Mouse (Mus musculus) forebrain, embryonic 14.5 days (tissue): ENCODE measurements at regions not wholly inside any gene's neighbourhood (a gene's known extent, or its start where the extent isn't known, plus 50 kb on each side); places are given as distances from the start of the nearest gene placed in this dataset.

Experiments
- ATAC-seq: fragments of 200-750 bp; cut with Nextera tagmentation; 2 replicates; pipeline ENCODE4 v1.8.0; 2017; ENCODE audit warnings: mild to moderate bottlenecking, moderate library complexity
- DNase-seq: peaks from one replicate; pipeline ENCODE4 v3.0.0-alpha.2; 2015; ENCODE audit warnings: low spot score
- H3K27ac ChIP-seq: fragments of 300-500 bp; sonication (generic); 2 replicates; pipeline ENCODE4 v1.5.1; 2014; ENCODE audit warnings: low read depth, mild to moderate bottlenecking, control low read depth, low read length, moderate library complexity
- H3K27me3 ChIP-seq: fragments of 300-500 bp; sonication (generic); replicated peaks from 2 replicates; pipeline ENCODE4 v1.6.1; 2014; ENCODE audit warnings: low read length, control low read depth, mixed read lengths; ENCODE audit not compliant: control insufficient read depth, insufficient read depth
- H3K36me3 ChIP-seq: fragments of 300-500 bp; sonication (generic); 2 replicates; pipeline ENCODE4 v1.6.1; 2014; ENCODE audit warnings: low read length, control low read depth; ENCODE audit not compliant: control insufficient read depth, insufficient read depth
- H3K4me1 ChIP-seq: fragments of 300-500 bp; sonication (generic); 2 replicates; pipeline ENCODE4 v1.6.1; 2014; ENCODE audit warnings: antibody characterized with exemption, low read length, control low read depth; ENCODE audit not compliant: control insufficient read depth, insufficient read depth
- H3K4me2 ChIP-seq: fragments of 300-500 bp; sonication (generic); 2 replicates; pipeline ENCODE4 v1.6.1; 2014; ENCODE audit warnings: mild to moderate bottlenecking, control low read depth, low read length
- H3K4me3 ChIP-seq: fragments of 300-500 bp; sonication (generic); 2 replicates; pipeline ENCODE4 v1.5.1; 2014; ENCODE audit warnings: low read depth, low read length, control low read depth
- H3K9ac ChIP-seq: fragments of 300-500 bp; sonication (generic); 2 replicates; pipeline ENCODE4 v1.6.1; 2014; ENCODE audit warnings: mild to moderate bottlenecking, low read length, control low read depth, moderate library complexity
- H3K9me3 ChIP-seq: fragments of 300-500 bp; sonication (generic); replicated peaks from 2 replicates; pipeline ENCODE4 v1.6.1; 2016; ENCODE audit warnings: low read length, control low read depth, mixed read lengths; ENCODE audit not compliant: control insufficient read depth
- WGBS: fragments of 180-500 bp; shearing (Covaris S2); extraction: QIAGEN DNeasy Blood & Tissue Kit; methylation state at CpG from one replicate; pipeline ENCODE4 v1.1.7; 2014; 5-methylcytosine and 5-hydroxymethylcytosine counted together

GRCm38 (mm10) chr6:117677062-117677461 is 163.9 kb upstream of the Zfp637 start:
- no peak for ATAC-seq
- no peaks in the 10 kb centered on the region for H3K9me3 ChIP-seq
- DNase-seq: no peak
- WGBS: 68% methylated on average over 7 of the region's 7 CpGs
- no peaks in the 10 kb centered on the region for H3K4me1 ChIP-seq
- no peaks in the 10 kb centered on the region for H3K27me3 ChIP-seq
- H3K4me2 ChIP-seq: no peak overlapping the region
- H3K36me3 ChIP-seq: no peaks in the 10 kb centered on the region
- H3K27ac ChIP-seq: no peak overlapping the region
- no peak overlapping the region for H3K9ac ChIP-seq
- H3K4me3 ChIP-seq: no peak overlapping the region

GRCm38 (mm10) chr6:117677821-117678220 is 163.2 kb upstream of the Zfp637 start:
- ATAC-seq: no peak
- Histone ChIP-seq H3K27me3 (no peaks in the 10 kb centered on the region), H3K9me3 (no peaks in the 10 kb centered on the region), H3K36me3 (no peaks in the 10 kb centered on the region), H3K9ac (no peak overlapping the region), H3K4me2 (no peak overlapping the region), H3K27ac (no peak overlapping the region), H3K4me3 (no peak overlapping the region), H3K4me1 (no peaks in the 10 kb centered on the region)
- DNase-seq: no peak
- WGBS: 95% methylated on average over 2 of the region's 2 CpGs

GRCm38 (mm10) chr6:117678276-117678675 is 162.7 kb upstream of the Zfp637 start:
- 86% methylated on average over 5 of the region's 5 CpGs for WGBS
- H3K9me3 ChIP-seq: no peaks in the 10 kb centered on the region
- no peaks in the 10 kb centered on the region for H3K27me3 ChIP-seq
- ATAC-seq (no peak), DNase-seq (no peak)
- H3K27ac ChIP-seq: no peak overlapping the region
- H3K9ac ChIP-seq: no peak overlapping the region
- H3K4me1 ChIP-seq: no peaks in the 10 kb centered on the region
- no peaks in the 10 kb centered on the region for H3K36me3 ChIP-seq
- H3K4me3 ChIP-seq: no peak overlapping the region
- H3K4me2 ChIP-seq: no peak overlapping the region

- WGBS: 93% methylated on average over 4 of the region's 4 CpGs
- no peak for DNase-seq
- no peak overlapping the region for H3K4me3 ChIP-seq
- H3K9ac ChIP-seq: no peak overlapping the region
- no peak overlapping the region for H3K4me2 ChIP-seq
- H3K9me3 ChIP-seq: no peaks in the 10 kb centered on the region
- H3K27me3 ChIP-seq: no peaks in the 10 kb centered on the region
- no peak for ATAC-seq
- H3K36me3 ChIP-seq: no peaks in the 10 kb centered on the region
- H3K4me1 ChIP-seq: no peaks in the 10 kb centered on the region
- no peak overlapping the region for H3K27ac ChIP-seq
Measured at GRCm38 (mm10) chr6:117678877-117679276, 162.1 kb upstream of the Zfp637 start.

GRCm38 (mm10) chr6:117686212-117686611 is 154.8 kb upstream of the Zfp637 start:
- H3K9ac ChIP-seq: no peak overlapping the region
- ATAC-seq (no peak), DNase-seq (no peak)
- 87% methylated on average over 9 of the region's 9 CpGs for WGBS
- H3K9me3 ChIP-seq: no peaks in the 10 kb centered on the region
- no peaks in the 10 kb centered on the region for H3K36me3 ChIP-seq
- H3K4me2 ChIP-seq: no peak overlapping the region
- H3K27ac ChIP-seq: no peak overlapping the region
- H3K27me3 ChIP-seq: no peaks in the 10 kb centered on the region
- H3K4me1 ChIP-seq: no peaks in the 10 kb centered on the region
- H3K4me3 ChIP-seq: no peak overlapping the region

- ATAC-seq (no peak), DNase-seq (no peak)
- 94% methylated on average over 2 of the region's 2 CpGs for WGBS
Measured at GRCm38 (mm10) chr6:117687045-117687444, 153.9 kb upstream of the Zfp637 start.

GRCm38 (mm10) chr6:117688664-117689178 is 152.3 kb upstream of the Zfp637 start:
- Histone ChIP-seq H3K9me3 (no peaks in the 10 kb centered on the region), H3K36me3 (no peaks in the 10 kb centered on the region), H3K4me1 (no peaks in the 10 kb centered on the region), H3K4me3 (no peak overlapping the region), H3K27ac (no peak overlapping the region), H3K4me2 (no peak overlapping the region), H3K9ac (no peak overlapping the region), H3K27me3 (no peaks in the 10 kb centered on the region)
- ATAC-seq (no peak), DNase-seq (no peak)
- 84% methylated on average over 8 of the region's 8 CpGs for WGBS

More at GRCm38 (mm10) chr6:117687045-117687444, 153.9 kb upstream of the Zfp637 start:
- Histone ChIP-seq H3K36me3 (no peaks in the 10 kb centered on the region), H3K4me2 (no peak overlapping the region), H3K4me3 (no peak overlapping the region), H3K9me3 (no peaks in the 10 kb centered on the region), H3K9ac (no peak overlapping the region), H3K27ac (no peak overlapping the region), H3K27me3 (no peaks in the 10 kb centered on the region), H3K4me1 (no peaks in the 10 kb centered on the region)

- Histone ChIP-seq H3K27ac (no peak overlapping the region), H3K9me3 (no peaks in the 10 kb centered on the region), H3K36me3 (no peaks in the 10 kb centered on the region), H3K4me3 (no peak overlapping the region), H3K4me1 (no peaks in the 10 kb centered on the region), H3K27me3 (no peaks in the 10 kb centered on the region), H3K9ac (no peak overlapping the region), H3K4me2 (no peak overlapping the region)
- ATAC-seq: no peak
- DNase-seq: peak; percentile 35
- WGBS: 75% methylated on average over 5 of the region's 5 CpGs
Measured at GRCm38 (mm10) chr6:117700286-117700685, 140.7 kb upstream of the Zfp637 start.

GRCm38 (mm10) chr6:117701547-117701946 is 139.4 kb upstream of the Zfp637 start:
- Histone ChIP-seq H3K9me3 (no peaks in the 10 kb centered on the region), H3K4me2 (no peak overlapping the region), H3K36me3 (no peaks in the 10 kb centered on the region), H3K27me3 (no peaks in the 10 kb centered on the region), H3K4me1 (no peaks in the 10 kb centered on the region), H3K4me3 (no peak overlapping the region), H3K27ac (no peak overlapping the region), H3K9ac (no peak overlapping the region)
- ATAC-seq (no peak), DNase-seq (no peak)
- 90% methylated on average over 5 of the region's 5 CpGs for WGBS
